Mouse (Mus musculus) adrenal gland, adult 18-20 months (tissue): ENCODE data around the gene Tsc22d2. TPM values are rescaled to one million over a fixed set of nuclear protein-coding genes. Genes with fewer than 3 reads are reported as not detected.

Experiments used
- DNase-seq, 2 experiments: peaks; one replicate each; pipeline ENCODE4 v3.0.0; 2021 to 2022; ENCODE audit warnings: low spot score in 2 of 2
- long read RNA-seq, 2 experiments: library from polyadenylated mRNA; stranded (forward); transcript quantifications; one replicate each; pipeline ENCODE4 v2.0.0; 2021
- total RNA-seq, 2 experiments: library from RNA; stranded (reverse); gene quantifications; 1 replicate in 1 of 2; 2 replicates in 1 of 2; pipeline ENCODE4 v1.2.3; 2021

The Tsc22d2 gene
- total RNA-seq = 10 to 100 TPM; 35.6 to 38.1 TPM
- long read RNA-seq, experiment 1, full-length matches to known transcripts = 31 of 32 reads
- long read RNA-seq, experiment 1, partial matches to known transcripts = 0 of 32 reads
- long read RNA-seq, experiment 1, other reads (novel, unspliced or antisense) = 1 of 32 reads
- long read RNA-seq, experiment 2, full-length matches to known transcripts = 21 of 22 reads
- long read RNA-seq, experiment 2, partial matches to known transcripts = 0 of 22 reads
- long read RNA-seq, experiment 2, other reads (novel, unspliced or antisense) = 1 of 22 reads

DNA sequence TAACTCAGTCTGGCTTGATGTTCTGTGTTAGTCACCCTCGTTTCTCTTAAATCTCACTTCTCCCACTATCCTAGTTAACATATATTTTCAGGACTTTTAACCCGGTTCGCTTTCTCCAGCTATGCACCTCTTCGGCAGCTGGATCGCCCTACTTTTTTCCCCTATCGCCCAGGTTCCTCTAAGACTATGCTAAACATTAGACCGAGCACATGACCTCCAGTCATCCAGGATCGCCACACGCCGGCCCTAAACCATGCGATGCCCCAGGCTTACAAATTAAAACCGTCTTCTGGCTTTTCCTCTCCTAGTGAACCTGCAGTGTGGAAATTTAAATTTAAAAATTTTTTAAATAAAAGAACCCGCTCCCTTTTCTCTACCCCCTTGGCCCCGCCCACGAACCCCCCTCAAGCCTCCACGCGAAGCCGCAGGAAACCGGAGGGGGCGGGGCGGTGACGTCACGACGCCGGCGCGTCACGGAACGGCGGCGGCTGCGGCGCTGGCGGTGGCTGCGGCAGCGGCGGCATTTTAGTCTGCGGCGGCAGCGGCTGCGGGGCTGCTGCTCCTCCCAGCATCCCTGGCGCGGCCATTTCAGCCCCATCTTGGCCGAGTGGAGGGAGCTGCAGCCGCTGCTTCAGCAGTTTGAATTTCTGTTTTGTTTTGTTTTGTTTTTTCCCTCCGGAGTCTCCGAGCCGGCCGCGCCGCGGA, at the start of gene Tsc22d2:
TSS of gene Tsc22d2 (plus strand) at position 482 of the 705 bp plus-strand sequence.
- peak; percentile 100 for DNase-seq

DNA sequence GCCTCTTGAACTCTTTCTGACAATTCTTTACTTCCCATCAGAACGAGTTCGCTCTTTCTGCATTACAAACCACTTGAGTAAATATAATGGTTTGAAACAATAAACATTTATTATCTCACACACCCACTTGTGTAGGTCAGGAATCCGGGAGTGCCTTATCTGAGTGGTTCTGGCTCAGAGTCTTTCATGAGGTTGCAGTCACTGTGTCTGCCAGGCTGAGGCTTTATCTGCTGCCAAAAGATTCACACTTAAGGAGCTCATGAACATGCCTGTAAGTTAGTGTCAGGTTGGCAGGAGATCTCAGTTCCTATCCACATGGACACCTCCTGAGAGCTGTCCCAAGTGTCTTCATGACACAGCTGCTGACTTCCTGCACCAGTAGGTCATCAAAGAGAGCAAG, 47.8 kb upstream of the Tsc22d2 start:
- no peak for DNase-seq

DNA sequence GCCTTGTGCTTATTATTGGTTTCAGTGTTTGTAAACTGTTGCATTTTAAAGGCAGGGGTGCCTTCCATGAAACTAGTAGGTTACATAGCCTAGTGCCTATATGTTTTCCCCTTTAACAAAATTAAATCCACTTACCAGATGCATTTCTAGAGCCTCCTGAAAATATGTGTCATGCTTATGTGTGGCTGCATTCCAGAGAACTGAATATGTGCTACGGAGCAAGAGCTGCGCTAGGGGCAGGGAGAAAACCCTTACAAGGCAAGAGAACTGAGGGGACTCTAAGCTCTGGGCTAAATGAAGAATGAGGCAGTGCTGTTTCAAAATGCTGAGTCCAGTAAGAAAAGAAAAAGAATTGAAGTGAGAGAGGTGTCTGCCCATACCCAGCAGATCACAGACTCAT, 43.7 kb upstream of the Tsc22d2 start:
- DNase-seq = no peak

DNA sequence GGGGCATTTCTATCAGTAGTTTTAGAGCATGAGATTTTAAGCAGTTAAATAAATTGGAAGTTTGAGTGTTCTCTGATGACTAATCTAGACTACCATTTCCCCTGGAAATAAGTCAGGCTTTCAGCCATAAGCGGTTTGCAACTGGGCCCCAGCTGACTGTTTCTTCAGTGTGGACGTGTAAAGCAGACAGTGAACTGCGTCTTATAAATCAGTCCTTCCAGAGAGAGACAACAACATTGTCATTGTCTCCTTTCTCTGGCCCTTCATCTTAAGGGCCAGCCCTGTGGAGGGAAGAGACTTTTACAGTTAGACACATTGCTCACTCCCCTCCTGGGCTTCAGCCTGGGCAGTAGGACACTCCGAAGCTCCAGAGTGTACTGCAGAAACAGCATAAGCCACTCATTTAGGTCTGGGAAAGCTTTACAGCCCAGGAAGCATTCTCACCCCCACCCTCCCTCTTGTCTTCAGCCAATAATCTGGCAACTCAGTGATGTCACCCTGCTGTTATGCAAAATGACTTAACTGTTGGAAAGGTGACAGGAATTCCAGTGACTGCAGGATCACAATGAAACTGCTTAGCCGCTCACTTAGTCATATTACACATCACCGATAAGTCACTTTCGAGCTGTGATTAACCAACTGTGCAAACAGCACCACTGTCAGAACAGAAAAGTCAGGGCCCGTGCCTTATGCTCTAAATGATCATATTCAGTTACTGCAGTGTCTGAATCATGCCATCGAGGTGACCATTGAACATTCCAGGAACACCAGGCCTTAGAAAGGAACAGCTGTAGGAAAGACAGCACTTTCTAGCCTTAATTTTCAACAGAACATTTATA, 42.2 kb upstream of the Tsc22d2 start:
- peak; percentile 25 to 45 for DNase-seq

DNA sequence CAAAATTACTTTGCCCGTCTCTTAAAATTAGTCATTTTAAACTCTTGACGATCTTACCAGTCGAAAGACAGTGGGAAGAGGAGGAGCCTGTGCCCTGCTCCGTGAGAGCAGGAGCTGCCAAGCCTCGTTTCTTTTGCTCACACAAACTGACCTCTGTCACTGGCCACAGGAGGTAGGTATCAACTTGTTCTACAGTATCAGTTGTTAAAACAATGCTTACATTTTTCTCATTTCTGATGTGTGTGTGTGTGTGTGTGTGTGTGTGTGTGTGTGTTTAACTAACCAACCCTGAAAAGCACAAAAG, 41.7 kb upstream of the Tsc22d2 start:
- no peak for DNase-seq

DNA sequence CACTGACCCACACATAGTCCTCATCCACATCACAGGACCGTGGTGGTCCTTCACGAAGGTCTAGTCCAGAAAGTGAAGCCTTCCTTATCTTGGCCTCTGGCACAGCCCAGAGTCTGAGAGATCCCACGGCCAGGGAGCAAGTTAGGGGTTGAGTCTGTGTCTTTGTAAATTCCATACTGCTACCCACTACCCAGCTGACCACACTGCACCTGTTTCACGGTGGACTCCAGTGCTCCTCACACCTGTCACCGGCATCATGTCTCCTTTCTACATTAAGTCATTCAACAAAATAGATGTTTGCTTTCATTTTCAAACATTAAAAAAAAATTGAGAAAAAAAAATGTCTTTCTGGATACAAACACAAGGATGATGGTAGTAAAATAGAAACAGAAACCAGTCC, 40.2 kb upstream of the Tsc22d2 start:
- DNase-seq = no peak

DNA sequence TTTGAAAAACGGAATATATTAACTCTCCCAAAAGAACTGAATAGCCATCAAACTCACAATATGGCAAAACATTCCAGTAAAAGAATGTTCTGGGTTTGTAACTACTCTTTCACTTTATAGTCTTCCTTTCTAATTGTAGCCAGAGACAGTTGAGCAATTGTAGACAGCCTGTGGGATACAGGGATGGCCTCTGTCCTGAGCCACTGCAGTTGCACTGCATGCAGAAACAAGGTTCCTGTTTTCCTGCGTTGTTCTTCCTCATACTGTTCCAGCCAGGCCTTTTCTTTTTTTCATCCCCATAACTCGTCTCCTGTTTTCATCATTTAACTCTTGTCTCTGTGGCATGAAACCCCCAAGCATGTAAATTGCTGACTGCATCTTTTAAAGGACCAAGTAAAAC, 37.8 kb upstream of the Tsc22d2 start:
- DNase-seq = no peak

DNA sequence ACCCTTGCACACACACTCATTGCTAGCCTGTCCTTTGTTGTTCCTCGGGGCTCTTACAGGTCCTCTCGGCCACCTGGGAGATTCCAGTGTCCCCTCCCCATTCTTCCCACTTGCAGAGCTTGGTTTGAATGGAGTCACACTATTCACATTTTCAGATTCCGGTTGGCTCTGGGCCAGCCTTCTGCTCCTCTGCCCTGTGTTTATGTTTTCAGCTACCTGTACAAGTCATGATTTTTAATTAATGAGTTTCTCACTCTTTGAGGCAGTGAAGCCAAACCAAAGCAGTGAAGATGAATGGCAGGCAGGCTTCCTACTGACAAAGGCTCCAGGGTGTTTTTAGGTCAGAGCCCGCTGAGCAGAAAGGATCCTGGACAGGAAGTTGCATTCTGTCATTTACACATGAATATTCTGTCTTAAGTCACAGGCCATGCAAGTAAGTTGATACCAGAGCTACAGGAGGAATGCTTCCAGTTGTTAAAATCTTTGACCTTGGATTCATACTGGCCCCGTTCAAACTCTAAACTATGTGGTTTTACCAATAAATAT, 36.9 kb upstream of the Tsc22d2 start:
- no peak for DNase-seq

DNA sequence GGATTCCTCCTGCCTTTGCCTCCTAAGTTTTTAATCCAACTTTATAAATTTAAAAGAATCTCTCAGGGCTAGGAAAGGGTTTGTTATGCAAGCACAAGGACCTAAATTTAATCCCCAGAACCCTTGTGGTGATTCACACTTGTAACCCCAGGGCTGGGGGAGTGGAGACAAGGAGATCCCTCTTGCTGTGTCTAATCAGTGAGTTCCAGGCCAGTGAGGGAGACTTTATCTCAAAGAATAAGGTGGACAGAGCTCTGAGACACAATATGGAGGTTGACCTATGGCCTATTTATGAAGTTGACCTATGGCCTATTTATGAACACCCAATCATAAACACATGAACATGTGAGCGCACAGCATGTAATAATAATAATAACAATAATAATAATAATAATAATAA, 31.8 kb upstream of the Tsc22d2 start:
- DNase-seq = no peak

DNA sequence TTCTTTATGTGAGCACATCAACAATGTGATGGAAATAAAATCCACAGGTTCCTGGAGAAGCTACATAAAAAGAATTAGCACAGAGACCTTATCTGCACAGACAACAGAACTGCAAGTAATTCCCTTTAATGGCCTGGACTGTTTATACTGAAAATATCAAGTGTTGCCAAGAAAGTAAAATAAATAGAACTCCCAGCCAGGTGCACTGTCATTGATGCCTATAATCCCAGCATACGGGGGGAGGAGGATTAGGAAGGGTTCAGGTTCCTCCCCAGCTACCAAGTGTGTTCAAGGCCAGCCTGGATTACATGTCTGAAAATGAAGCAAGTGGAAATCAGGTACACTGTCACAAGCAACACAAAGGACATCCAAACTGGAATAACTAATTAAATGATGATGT, 29.5 kb upstream of the Tsc22d2 start:
- DNase-seq = no peak

DNA sequence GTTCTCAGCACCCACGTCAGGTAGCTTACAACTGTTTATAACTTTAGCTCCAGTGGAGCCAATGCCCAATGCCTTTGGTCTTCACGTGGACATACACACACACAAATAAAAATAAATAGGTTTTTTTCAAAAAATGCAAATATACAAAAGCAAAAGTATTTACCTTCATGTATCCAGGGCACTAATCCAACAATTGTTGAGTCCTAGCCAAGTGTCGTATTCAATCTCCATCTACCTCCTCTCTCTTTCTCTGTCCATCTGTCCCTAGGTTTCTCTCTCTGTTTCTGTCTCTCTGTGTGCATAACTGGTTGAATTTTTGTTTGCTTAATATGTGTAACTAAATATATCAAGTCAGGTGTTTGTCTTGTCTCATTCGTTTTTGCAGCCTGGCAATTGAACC, 25.8 kb upstream of the Tsc22d2 start:
- DNase-seq = no peak

DNA sequence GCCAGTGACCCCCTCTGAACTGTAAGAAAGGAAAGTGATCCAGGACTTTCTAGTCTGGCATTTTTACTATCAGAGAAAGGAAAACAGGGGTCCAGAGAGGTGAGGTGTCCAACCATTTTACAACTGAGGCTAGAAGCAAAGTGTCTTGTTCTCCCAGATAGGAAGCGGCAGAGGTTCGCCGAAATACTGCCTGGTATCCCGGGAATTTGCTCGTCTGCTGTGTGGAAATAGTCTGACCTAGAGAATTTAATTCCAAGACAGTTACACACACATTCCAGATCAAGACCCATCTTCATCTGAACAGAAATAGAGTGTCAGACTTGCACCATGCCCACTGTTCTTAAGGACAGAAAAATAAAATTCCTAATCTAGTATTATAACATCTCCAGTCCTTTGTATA, 16.0 kb upstream of the Tsc22d2 start:
- no peak for DNase-seq

DNA sequence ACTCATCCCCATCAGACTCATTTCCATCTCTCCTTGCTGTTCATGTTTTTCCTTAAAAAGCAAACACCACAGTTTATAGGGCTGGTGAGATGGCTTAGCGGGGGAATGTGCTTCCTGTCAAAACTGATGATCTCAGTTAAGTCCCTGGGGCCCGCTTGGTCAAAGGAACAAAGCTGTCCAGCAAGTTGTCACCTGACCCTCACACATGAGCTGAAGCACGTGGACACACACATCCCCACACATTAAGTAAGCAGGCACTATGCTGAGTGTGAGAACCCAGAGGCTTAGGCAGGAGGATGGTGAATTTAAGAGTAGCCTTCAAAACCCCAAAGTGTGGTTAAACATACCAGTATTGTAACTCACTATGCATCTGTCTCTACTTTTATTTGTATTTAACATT, 14.6 kb upstream of the Tsc22d2 start:
- no peak for DNase-seq

DNA sequence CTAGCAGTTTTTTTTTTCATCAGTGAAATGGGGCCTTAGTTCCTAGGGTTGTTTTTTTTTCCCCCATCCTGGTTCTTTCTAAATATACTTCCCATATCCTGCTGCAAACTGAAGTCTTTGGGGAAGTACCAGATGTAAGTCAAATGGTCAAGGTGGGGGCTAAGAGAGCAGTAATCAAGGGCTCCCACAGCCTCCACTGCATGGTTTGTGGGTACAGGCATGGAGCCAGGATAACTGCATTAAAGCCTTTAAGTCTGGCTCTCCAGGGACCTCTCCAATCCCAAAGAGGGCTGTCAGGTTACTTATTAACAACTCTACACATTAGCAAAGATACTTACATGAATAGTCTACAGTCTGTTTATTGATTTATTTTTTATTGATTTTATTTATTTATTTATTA, 2.8 kb upstream of the Tsc22d2 start:
- DNase-seq = no peak

DNA sequence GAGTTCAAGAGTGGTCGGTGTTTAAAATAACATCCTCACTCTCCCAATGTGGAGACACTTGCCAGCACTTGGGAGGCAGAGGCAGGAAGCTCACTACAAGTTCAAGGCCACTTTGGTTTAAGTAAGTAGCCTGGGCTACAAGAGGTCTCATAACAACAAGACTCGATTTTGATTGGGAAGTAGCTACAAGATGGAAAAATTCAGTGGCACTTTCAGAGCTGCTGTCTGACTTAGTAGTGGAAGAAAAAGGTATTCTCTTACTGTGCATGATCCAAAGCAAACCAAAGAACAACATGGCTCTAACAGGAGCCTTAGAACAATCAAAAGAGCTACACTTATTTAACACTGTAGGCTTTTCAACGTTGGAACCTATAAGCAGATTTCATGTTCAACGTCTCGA, 844 bp upstream of the Tsc22d2 start:
- no peak for DNase-seq

DNA sequence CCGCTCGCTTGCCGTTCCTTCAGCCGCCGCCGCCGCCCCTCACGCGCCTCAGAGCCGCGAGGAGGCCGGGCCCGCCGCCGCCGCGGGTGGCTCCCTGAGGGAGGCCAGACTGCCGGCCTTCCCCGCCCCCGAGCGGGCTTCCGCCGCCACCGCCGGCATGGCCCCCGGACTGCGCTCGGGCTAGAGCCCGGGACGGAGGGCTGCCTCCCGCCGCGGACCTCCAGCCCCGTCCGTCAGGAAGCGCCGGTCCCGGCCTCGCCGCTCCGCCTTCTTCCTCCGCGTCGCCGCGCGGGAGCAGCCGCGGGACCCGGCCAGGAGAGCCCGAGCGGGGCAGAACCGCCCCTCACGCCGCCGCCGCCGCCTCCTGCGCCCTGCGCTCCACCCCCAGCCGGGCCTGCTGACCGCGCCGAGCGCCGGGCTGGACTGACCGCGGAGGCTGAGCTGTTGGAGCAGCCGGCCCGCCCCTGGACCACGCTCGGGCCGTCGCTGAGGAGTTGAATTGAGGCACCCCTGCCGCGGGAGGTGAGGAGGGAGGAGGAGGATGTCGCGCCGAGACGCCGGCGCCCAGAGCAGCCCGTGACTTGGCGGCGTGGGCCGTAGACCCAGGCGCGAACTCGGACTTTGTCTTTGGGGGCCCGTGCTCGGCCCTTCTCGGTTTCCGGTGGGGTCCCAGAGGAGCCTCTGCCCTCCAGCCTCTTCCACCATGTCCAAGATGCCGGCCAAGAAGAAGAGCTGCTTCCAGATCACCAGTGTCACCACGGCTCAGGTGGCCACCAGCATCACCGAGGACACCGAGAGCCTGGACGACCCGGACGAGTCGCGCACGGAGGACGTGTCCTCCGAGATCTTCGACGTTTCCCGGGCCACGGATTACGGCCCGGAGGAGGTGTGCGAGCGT, 720 bp downstream of the Tsc22d2 start:
- DNase-seq = peak; percentile 83 to 87

DNA sequence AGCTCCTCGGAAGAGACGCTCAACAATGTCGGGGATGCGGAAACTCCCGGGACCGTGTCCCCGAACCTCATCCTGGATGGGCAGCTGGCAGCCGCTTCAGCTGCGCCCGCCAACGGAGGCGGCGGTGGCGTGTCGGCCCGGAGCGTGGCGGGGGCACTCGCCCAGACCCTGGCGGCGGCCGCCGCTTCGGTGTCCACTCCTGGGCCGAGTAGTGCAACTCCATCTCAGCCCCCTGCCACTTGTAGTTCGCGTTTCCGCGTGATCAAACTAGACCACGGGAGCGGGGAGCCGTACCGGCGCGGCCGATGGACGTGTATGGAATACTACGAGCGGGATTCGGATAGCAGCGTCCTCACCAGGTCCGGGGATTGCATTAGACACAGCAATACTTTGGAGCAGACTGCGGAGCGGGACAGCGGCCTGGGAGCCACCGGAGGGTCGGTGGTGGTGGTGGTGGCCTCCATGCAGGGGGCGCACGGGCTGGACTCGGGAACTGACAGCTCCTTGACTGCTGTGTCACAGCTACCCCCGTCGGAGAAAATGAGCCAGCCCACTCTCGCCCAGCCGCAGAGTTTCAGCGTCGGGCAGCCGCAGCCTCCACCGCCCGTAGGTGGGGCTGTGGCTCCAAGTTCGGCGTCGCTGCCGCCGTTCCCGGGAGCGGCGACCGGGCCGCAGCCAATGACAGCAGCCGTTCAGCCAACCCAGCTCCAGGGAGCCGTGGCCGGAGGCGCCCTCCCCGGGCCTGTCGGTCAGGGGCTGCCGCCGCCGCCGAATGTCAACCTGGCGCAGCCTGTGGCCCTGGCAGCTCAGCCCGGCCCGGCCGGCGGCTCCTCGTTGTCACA, 1.6 kb downstream of the Tsc22d2 start:
- peak; percentile 69 to 76 for DNase-seq

DNA sequence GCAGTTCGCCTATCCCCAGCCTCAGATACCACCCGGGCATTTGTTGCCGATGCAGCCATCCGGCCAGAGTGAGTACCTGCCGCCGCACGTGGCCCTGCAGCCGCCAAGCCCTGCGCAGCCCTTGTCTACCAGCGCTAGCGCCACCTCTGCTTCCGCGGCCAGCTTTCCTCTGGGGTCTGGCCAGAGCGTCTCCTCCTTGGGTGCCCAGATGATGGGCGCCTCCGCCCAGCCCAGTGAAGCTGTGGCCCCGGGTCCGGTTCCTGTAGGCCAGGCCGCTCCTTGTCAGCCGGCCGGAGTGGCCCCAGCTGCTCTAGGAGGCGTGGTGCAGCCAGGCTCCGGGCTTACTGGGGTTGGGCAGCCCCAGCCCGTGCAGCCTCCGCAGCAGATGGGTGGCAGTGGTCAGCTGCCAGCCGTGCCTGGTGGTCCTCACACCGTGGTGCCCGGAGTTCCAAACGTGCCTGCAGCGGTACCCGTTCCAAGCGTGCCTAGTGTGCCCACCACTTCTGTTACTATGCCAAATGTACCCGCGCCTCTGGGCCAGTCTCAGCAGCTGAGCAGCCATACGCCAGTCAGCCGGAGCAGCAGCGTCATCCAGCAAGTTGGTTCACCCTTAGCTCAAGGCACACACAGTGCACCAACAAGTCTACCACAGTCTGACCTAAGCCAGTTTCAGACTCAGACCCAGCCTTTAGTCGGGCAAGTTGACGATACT, 2.4 kb downstream of the Tsc22d2 start:
- DNase-seq = peak in 1 of 2 experiments; percentile 68
